Mouse (Mus musculus) heart, embryonic 11.5 days (tissue): ENCODE results near the gene Adam26a. TPM values are rescaled to one million over a fixed set of nuclear protein-coding genes. Genes with fewer than 3 reads are reported as not detected.
"Not testable (repeated sequence)": the region's sequence is repeated elsewhere in the genome, so short reads cannot be mapped to it uniquely, and the experiment has no call there.

Experiments
- ATAC-seq: fragments of 200-750 bp; cut with Nextera tagmentation; replicated peaks from 2 replicates; pipeline ENCODE4 v1.8.0; 2017; ENCODE audit warnings: moderate library complexity; ENCODE audit not compliant: insufficient number of reproducible peaks, low FRiP score, low TSS enrichment
- H3K27ac ChIP-seq: fragments of 300-500 bp; sonication (generic); 2 replicates; pipeline ENCODE4 v1.5.1; 2014; ENCODE audit warnings: mild to moderate bottlenecking, low read depth, low read length
- H3K27me3 ChIP-seq: fragments of 300-500 bp; sonication (generic); 2 replicates; pipeline ENCODE4 v1.6.1; 2014; ENCODE audit warnings: mild to moderate bottlenecking, low read length, mixed read lengths; ENCODE audit not compliant: control insufficient read depth, insufficient read depth
- H3K36me3 ChIP-seq: fragments of 300-500 bp; sonication (generic); 2 replicates; pipeline ENCODE4 v1.6.1; 2014; ENCODE audit warnings: mild to moderate bottlenecking, low read length, moderate library complexity, mixed read lengths; ENCODE audit not compliant: control insufficient read depth, insufficient read depth
- H3K4me1 ChIP-seq: fragments of 300-500 bp; sonication (generic); 2 replicates; pipeline ENCODE4 v1.6.1; 2014; ENCODE audit warnings: low read length; ENCODE audit not compliant: control insufficient read depth, insufficient read depth
- H3K4me2 ChIP-seq: fragments of 300-500 bp; sonication (generic); 2 replicates; pipeline ENCODE4 v1.6.1; 2014; ENCODE audit warnings: mild to moderate bottlenecking, moderate library complexity
- H3K4me3 ChIP-seq: fragments of 300-500 bp; sonication (generic); 2 replicates; pipeline ENCODE4 v1.5.1; 2014; ENCODE audit warnings: low read depth, low read length
- H3K9ac ChIP-seq: fragments of 300-500 bp; sonication (generic); 2 replicates; pipeline ENCODE4 v1.6.1; 2014; ENCODE audit warnings: mild to moderate bottlenecking, low read depth, low read length, moderate library complexity
- H3K9me3 ChIP-seq: fragments of 300-500 bp; sonication (generic); replicated peaks from 2 replicates; pipeline ENCODE4 v1.6.1; 2016; ENCODE audit warnings: low read length; ENCODE audit not compliant: control insufficient read depth
- WGBS: fragments of 180-500 bp; shearing (Covaris S2); extraction: QIAGEN DNeasy Blood & Tissue Kit; methylation state at CpG from one replicate; pipeline ENCODE4 v1.1.7; 2014; ENCODE audit not compliant: insufficient replicate concordance; 5-methylcytosine and 5-hydroxymethylcytosine counted together
- polyA plus RNA-seq: library from polyadenylated mRNA; unstranded; fragments of >200 nt; fragmentation: Nextera tagmentation; extraction: Ambion mirVana; gene quantifications from 2 replicates; pipeline ENCODE4 v1.2.1, GENCODE M21; 2014

Gene Adam26a
- not detected in 2 replicates for polyA plus RNA-seq

- WGBS: 78% methylated on average over 2 of the region's 2 CpGs
- H3K27me3 ChIP-seq, H3K4me3 ChIP-seq, H3K4me2 ChIP-seq, H3K36me3 ChIP-seq, H3K9ac ChIP-seq, H3K27ac ChIP-seq, H3K9me3 ChIP-seq, ATAC-seq, H3K4me1 ChIP-seq: not testable (repeated sequence)
Measured at GRCm38 (mm10) chr8:43576607-43577006, at the start of gene Adam26a. Gene Adam26a, minus strand, starts transcription at chr8:43576707.

GRCm38 (mm10) chr8:43616046-43616445, 39.5 kb upstream of the Adam26a start:
- H3K4me3 ChIP-seq: no peak overlapping the region
- no peaks in the 10 kb centered on the region for H3K27me3 ChIP-seq
- H3K27ac ChIP-seq: no peak overlapping the region
- H3K9ac ChIP-seq: no peak overlapping the region
- ATAC-seq: no peak
- no peaks in the 10 kb centered on the region for H3K9me3 ChIP-seq
- no peaks in the 10 kb centered on the region for H3K36me3 ChIP-seq
- no peaks in the 10 kb centered on the region for H3K4me1 ChIP-seq
- no peak overlapping the region for H3K4me2 ChIP-seq
- 87% methylated on average over 1 of the region's 1 CpGs for WGBS

- H3K36me3 ChIP-seq, H3K27me3 ChIP-seq, H3K9ac ChIP-seq, H3K27ac ChIP-seq, H3K4me2 ChIP-seq, H3K9me3 ChIP-seq, ATAC-seq, H3K4me1 ChIP-seq, H3K4me3 ChIP-seq: not testable (repeated sequence)
- 73% methylated on average over 13 of the region's 13 CpGs for WGBS
Measured at GRCm38 (mm10) chr8:43603657-43604056, 27.1 kb upstream of the Adam26a start.

GRCm38 (mm10) chr8:43603166-43603565, 26.7 kb upstream of the Adam26a start:
- not testable (repeated sequence) for H3K27me3 ChIP-seq, H3K36me3 ChIP-seq, H3K4me2 ChIP-seq, H3K4me1 ChIP-seq, H3K9me3 ChIP-seq, H3K27ac ChIP-seq, H3K4me3 ChIP-seq, ATAC-seq, H3K9ac ChIP-seq
- WGBS: 86% methylated on average over 15 of the region's 15 CpGs

GRCm38 (mm10) chr8:43528006-43528405, 48.5 kb downstream of the Adam26a start, which contains the start of gene Adam26b:
Gene Adam26b, minus strand, starts transcription at chr8:43528106.
- not testable (repeated sequence) for H3K27ac ChIP-seq, H3K4me1 ChIP-seq, H3K4me3 ChIP-seq, ATAC-seq, H3K27me3 ChIP-seq, H3K9ac ChIP-seq, H3K36me3 ChIP-seq, H3K9me3 ChIP-seq, H3K4me2 ChIP-seq

Other genes starting within 250 kb of the Adam26a start
- gene Adam26b, start 48.6 kb downstream of the Adam26a start, polyA plus RNA-seq: not detected in 2 replicates
- gene Gm5346, start 50.6 kb upstream of the Adam26a start, polyA plus RNA-seq: not detected in 2 replicates
- gene Adam34, start 133.3 kb upstream of the Adam26a start, polyA plus RNA-seq: not detected in 2 replicates